Mouse (Mus musculus): ENCODE measurements around the gene Uqcrc2.

GRCm38 (mm10) chr7:120684731-120685161 lies 49.8 kb downstream of the Uqcrc2 start:
- TF ChIP-seq CTCF (IDR thresholded peaks at IDR 0.05; ENCODE audit: extremely low read depth, insufficient read depth, insufficient read length, insufficient replicate concordance) (no peak), POLR2A (IDR thresholded peaks at IDR 0.05; ENCODE audit: low read depth, low read length) (no peak)

Measured in spleen, adult 2 months (tissue).